Mouse (Mus musculus): ENCODE measurements around the gene Igsf23.

DNA sequence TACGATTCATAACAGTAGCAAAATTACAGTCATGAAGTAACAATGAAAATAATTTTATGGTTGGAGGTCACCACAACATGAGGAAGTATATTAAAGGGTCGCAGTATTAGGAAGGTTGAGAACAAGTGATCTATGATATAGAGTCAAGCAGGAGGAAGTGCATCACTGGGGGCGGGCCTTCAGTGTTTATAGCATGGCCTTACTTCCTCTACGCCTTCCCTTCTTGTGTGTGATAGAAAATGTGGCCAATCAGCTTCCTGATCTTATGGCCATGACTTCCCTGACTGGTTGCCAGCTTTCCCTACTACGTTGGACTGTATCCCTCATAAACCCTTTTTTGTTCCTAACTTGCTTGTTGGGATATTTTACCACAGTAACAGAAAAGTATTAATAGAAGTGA lies 5.4 kb downstream of the Igsf23 start:
- no peak for TF ChIP-seq CTCF (IDR thresholded peaks at IDR 0.05; ENCODE audit: low read depth)
- no peak for TF ChIP-seq EP300 (IDR thresholded peaks at IDR 0.05; ENCODE audit: low read depth)

Data from liver, embryonic 14.5 days (tissue).